Mouse (Mus musculus) CH12.LX (cell line): ENCODE measurements at regions not wholly inside any gene's neighbourhood (a gene's known extent, or its start where the extent isn't known, plus 50 kb on each side); places are given as distances from the start of the nearest gene placed in this dataset.

Experiments
- DNase-seq: peaks from one replicate; pipeline ENCODE4 v3.0.0-alpha.2; 2013; ENCODE audit errors: extremely low read depth
- H3K27ac ChIP-seq: 2 replicates; pipeline ENCODE4 v1.5.1; 2012; ENCODE audit warnings: low read depth, mild to moderate bottlenecking, control low read depth, moderate library complexity; ENCODE audit not compliant: insufficient read depth
- H3K27me3 ChIP-seq: replicated peaks from 2 replicates; pipeline ENCODE3; 2012; ENCODE audit warnings: inconsistent platforms
- H3K36me3 ChIP-seq, 2 experiments: replicated peaks in 1 of 2; 2 replicates each; pipeline versions ENCODE3 to v1.6.1; 2012; ENCODE audit warnings: inconsistent platforms in 1 of 2, low read length in 1 of 2, mild to moderate bottlenecking in 1 of 2, mixed read lengths in 1 of 2, moderate library complexity in 1 of 2; ENCODE audit not compliant: control insufficient read depth in 1 of 2, insufficient read depth in 1 of 2
- H3K4me1 ChIP-seq, 2 experiments: 2 replicates each; pipeline ENCODE4 v1.6.1; 2012; ENCODE audit warnings: inconsistent platforms in 1 of 2, moderate library complexity in 1 of 2; ENCODE audit not compliant: insufficient read depth in 2 of 2, control insufficient read depth in 1 of 2
- H3K4me2 ChIP-seq: 2 replicates; pipeline ENCODE4 v1.6.1; 2012; ENCODE audit warnings: low read depth, mild to moderate bottlenecking, control low read depth; ENCODE audit not compliant: poor library complexity, insufficient read depth, severe bottlenecking
- H3K4me3 ChIP-seq, 3 experiments: fragments of 150-350 bp in 1 of 3; sonication (generic) in 1 of 3; replicated peaks in 1 of 3; 2 replicates each; pipeline versions ENCODE3 to v1.5.1; 2011 to 2012; ENCODE audit warnings: low read depth in 2 of 3, low read length in 2 of 3, mild to moderate bottlenecking in 2 of 3, moderate library complexity in 2 of 3, control low read depth in 1 of 3, improper control_type of control experiment in 1 of 3, inconsistent platforms in 1 of 3, mixed read lengths in 1 of 3; ENCODE audit not compliant: poor library complexity in 1 of 3
- H3K79me2 ChIP-seq: replicated peaks from 2 replicates; pipeline ENCODE4 v1.6.1; 2012; ENCODE audit warnings: mild to moderate bottlenecking, moderate library complexity; ENCODE audit not compliant: control insufficient read depth, poor library complexity, insufficient read depth, severe bottlenecking; ENCODE audit errors: extremely low read depth
- H3K9ac ChIP-seq: 2 replicates; pipeline ENCODE4 v1.6.1; 2012; ENCODE audit warnings: low read depth, mild to moderate bottlenecking, control low read depth, moderate library complexity; ENCODE audit not compliant: insufficient read depth
- H3K9me3 ChIP-seq: replicated peaks from 2 replicates; pipeline ENCODE3; 2012; ENCODE audit warnings: low read length, inconsistent platforms, mixed read lengths
- EP300 ChIP-seq: IDR thresholded peaks from 2 replicates; pipeline ENCODE4 v1.6.1; 2011; ENCODE audit warnings: low read length, improper control_type of control experiment
- ETS1 ChIP-seq: conservative IDR thresholded peaks from 2 replicates; pipeline ENCODE4 v1.6.1; 2012; ENCODE audit warnings: low read depth, mild to moderate bottlenecking, inconsistent platforms, low read length, improper control_type of control experiment, moderate library complexity
- GABPA ChIP-seq: IDR thresholded peaks from 2 replicates; pipeline ENCODE4 v1.6.1; 2012; ENCODE audit warnings: low read depth, low read length, improper control_type of control experiment, inconsistent platforms; ENCODE audit not compliant: insufficient replicate concordance
- HCFC1 ChIP-seq: IDR thresholded peaks from 2 replicates; pipeline ENCODE4 v1.6.1; 2012; ENCODE audit warnings: low read depth, mild to moderate bottlenecking, inconsistent platforms, low read length, improper control_type of control experiment
- IRF4 ChIP-seq: IDR thresholded peaks from 2 replicates; pipeline ENCODE4 v1.6.1; 2014; ENCODE audit warnings: low read depth, mild to moderate bottlenecking, inconsistent platforms, low read length, improper control_type of control experiment
- JUN ChIP-seq: IDR thresholded peaks from 2 replicates; pipeline ENCODE4 v1.6.1; 2011; ENCODE audit warnings: low read depth, mild to moderate bottlenecking, low read length, improper control_type of control experiment, moderate library complexity; ENCODE audit not compliant: insufficient read depth
- MAFK ChIP-seq: IDR thresholded peaks from 2 replicates; pipeline ENCODE4 v1.6.1; 2011; ENCODE audit warnings: low read length, improper control_type of control experiment; ENCODE audit not compliant: insufficient replicate concordance
- MAX ChIP-seq: IDR thresholded peaks from 2 replicates; pipeline ENCODE4 v1.6.1; 2011; ENCODE audit warnings: low read length, improper control_type of control experiment
- MEF2A ChIP-seq: IDR thresholded peaks from 2 replicates; pipeline ENCODE4 v1.6.1; 2014; ENCODE audit warnings: low read depth, mild to moderate bottlenecking, inconsistent platforms, low read length, improper control_type of control experiment, borderline replicate concordance
- MYC ChIP-seq: IDR thresholded peaks from 2 replicates; pipeline ENCODE4 v1.6.1; 2011; ENCODE audit warnings: low read depth, mild to moderate bottlenecking, improper control_type of control experiment, low read length
- POLR2A ChIP-seq: IDR thresholded peaks from 2 replicates; pipeline ENCODE4 v1.6.1; 2011; ENCODE audit warnings: low read depth, mild to moderate bottlenecking, improper control_type of control experiment, low read length
- POLR2AphosphoS2 ChIP-seq: IDR thresholded peaks from 2 replicates; pipeline ENCODE4 v1.6.1; 2011; ENCODE audit warnings: low read depth, low read length, improper control_type of control experiment
- SIN3A ChIP-seq: IDR thresholded peaks from 2 replicates; pipeline ENCODE4 v1.6.1; 2012; ENCODE audit warnings: low read length, improper control_type of control experiment, inconsistent platforms
- TBP ChIP-seq: conservative IDR thresholded peaks from 2 replicates; pipeline ENCODE4 v1.6.1; 2011; ENCODE audit warnings: low read depth, low read length, improper control_type of control experiment
- TCF12 ChIP-seq: IDR thresholded peaks from 2 replicates; pipeline ENCODE4 v1.6.1; 2014; ENCODE audit warnings: low read depth, mild to moderate bottlenecking, inconsistent platforms, low read length, improper control_type of control experiment
- ZKSCAN1 ChIP-seq: IDR thresholded peaks from 2 replicates; pipeline ENCODE4 v1.6.1; 2012; ENCODE audit warnings: low read depth, inconsistent platforms, low read length, improper control_type of control experiment, borderline replicate concordance
- ZMIZ1 ChIP-seq: IDR thresholded peaks from 2 replicates; pipeline ENCODE4 v1.6.1; 2012; ENCODE audit warnings: low read depth, mild to moderate bottlenecking, inconsistent platforms, low read length, improper control_type of control experiment
- dilution Hi-C: fragments of 300-500 bp; cut with MboI; formaldehyde crosslinking; loops from 2 replicates; pipeline ENCODE4 v1.14.3; 2020; ENCODE audit warnings: low sequenced_read_pairs; ENCODE audit not compliant: extremely low pct_unique_long_range_greater_than_20kb, extremely low pct_ligation_motif_present
- in situ Hi-C: fragments of 300-500 bp; cut with MboI; formaldehyde crosslinking; loops from 3 replicates; pipeline ENCODE4 v1.14.3; 2019; ENCODE audit warnings: low sequenced_read_pairs, low pct_ligation_motif_present, low pct_unique_long_range_greater_than_20kb, mixed read lengths

DNA sequence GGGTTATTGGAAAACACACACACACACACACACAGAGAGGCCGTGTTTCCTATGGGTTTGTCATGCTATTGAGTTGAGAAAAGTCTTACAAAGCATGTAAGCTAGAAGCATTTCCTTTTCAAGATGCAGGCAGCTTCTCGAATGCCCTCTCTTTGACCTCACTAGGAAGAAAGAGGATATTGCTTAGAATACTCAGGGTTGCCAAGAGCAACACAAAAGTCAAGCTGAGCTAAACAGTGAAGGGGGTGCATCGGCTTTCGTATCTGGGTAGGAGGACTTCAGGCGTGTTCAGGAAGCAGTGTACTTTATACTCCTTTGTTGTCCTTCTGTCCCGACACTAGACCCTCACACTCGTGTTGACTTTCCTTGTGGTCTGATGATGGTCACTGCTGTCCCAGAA lies 246.5 kb downstream of the Prex1 start:
- Histone ChIP-seq H3K4me3 (no peak overlapping the region), H3K4me1 (no peaks in the 10 kb centered on the region), H3K9ac (no peak overlapping the region), H3K9me3 (no peaks in the 10 kb centered on the region), H3K27me3 (peaks cover 4% of the 10 kb centered on the region), H3K79me2 (no peaks in the 10 kb centered on the region), H3K4me2 (no peak overlapping the region), H3K36me3 (no peaks in the 10 kb centered on the region), H3K27ac (no peak overlapping the region)
- no peak for DNase-seq
- dilution Hi-C loops (no loop called here), in situ Hi-C loops (no loop called here)
- TF ChIP-seq EP300 (no peak), MAFK (no peak), POLR2A (no peak), TCF12 (no peak), POLR2AphosphoS2 (no peak), ETS1 (no peak), HCFC1 (no peak), ZKSCAN1 (no peak), MEF2A (no peak), IRF4 (no peak), ZMIZ1 (no peak), TBP (no peak), GABPA (no peak)

DNA sequence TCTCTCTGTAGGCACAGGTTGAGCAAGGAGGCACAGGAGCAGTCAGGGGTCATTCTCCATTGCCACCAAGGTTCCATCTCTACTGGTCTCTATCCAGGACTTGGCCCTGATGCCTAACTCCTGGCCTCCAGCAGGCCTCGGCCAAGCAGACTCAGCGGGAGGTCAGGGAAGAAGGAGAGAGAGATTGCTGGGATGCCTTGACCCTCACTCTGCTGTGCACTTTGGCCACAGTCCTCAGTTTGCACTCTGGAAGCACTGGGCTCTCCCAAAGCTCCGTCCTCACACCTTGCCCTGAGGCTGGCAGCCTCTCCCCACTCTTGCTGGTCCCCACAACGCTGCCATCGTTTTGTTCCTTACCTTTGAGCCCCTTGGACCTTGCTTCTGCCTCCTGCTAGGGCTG lies 248.1 kb downstream of the Prex1 start:
- TF ChIP-seq MAX (no peak), SIN3A (no peak), MYC (no peak), JUN (no peak), ZMIZ1 (no peak)
- in situ Hi-C loops = no loop called here
- dilution Hi-C loops = no loop called here
- no peak overlapping the region for H3K9ac ChIP-seq
- no peak for DNase-seq
- no peaks in the 10 kb centered on the region for H3K4me1 ChIP-seq
- no peaks in the 10 kb centered on the region for H3K36me3 ChIP-seq
- no peaks in the 10 kb centered on the region for H3K79me2 ChIP-seq
- H3K4me3 ChIP-seq = no peak overlapping the region
- H3K4me2 ChIP-seq = no peak overlapping the region
- no peak overlapping the region for H3K27ac ChIP-seq
- no peaks in the 10 kb centered on the region for H3K9me3 ChIP-seq
- H3K27me3 ChIP-seq = peaks cover 4% of the 10 kb centered on the region
